Mouse (Mus musculus): ENCODE data around the gene Fam210b.

The Fam210b gene

DNA sequence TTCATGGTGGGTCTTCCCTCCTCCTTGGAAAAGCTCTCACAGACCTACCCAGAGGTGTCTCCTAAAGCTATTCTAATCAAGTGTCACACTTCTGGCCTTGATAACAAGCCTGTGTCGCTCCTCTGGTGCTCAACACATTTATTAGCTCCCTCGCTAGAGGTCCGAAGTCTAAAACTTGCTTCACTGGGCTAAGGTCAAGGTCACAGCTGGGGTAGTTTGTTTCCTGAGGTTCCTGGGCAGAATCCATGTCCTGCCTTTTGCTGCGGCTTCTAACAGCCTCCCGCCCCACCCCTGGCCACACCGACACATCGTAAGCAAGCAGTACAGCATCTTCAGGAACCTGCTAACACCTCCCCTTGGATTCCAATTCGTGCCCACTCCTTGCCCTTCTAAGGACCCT lies 5.4 kb downstream of the Fam210b start:
- DNase-seq: no peak

DNA sequence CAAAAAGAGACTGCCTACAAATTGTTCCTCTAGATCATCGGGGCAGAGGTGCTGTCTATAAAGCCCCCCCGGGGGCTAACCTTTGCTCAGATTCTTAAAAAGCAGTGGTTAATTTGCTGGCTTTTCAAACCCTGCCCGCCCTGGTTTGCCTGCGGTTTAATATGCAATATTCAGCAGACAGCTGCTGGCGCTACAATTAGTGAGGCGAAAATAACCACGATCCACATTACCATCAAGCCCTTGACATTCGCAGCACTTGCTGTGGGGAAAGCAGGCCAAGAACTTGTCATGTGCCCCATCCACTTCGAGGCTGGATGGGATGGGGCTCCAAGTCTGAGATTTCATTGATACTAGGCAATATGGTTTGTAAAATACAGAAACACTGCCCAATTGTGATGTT lies 7.9 kb downstream of the Fam210b start:
- DNase-seq: no peak

DNA sequence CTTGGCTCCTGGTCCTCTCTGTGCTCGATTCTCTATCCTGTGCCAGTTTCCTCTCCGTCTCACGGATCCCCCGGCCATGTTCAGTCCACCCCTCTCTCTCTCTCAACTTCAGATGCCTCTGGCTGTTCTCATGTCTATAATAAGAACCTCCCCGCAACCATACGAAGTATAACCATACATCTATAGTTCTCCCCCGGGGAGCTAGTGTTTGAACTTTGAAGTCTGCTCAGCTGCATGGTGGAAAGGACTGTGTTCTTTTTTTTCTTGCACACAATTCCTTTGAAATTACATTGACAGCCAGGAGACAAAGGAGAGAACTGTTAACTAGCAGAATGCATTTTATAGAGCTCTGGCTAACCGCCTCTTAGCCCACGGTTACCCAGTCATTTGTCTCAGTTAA lies 9.4 kb downstream of the Fam210b start:
- no peak for DNase-seq

DNA sequence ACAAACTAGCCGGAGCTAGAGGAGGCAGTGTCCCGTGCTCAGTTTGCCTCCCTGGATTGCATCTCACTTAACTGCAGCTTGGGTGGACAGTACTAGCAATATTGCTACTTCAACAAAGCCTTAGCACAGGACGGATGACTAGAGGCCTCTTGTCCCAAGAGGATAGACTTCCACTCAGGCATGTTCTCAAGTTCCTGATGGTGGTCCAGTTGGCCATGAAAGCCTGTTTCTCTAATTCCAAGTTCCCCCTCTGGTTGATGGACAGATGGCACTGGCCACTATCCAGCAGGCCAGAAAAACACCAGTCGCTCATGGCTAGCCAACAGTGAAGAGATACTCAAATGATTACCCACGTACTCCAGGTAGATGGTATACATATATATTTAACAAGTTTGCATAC lies 10.5 kb downstream of the Fam210b start:
- DNase-seq: no peak

DNA sequence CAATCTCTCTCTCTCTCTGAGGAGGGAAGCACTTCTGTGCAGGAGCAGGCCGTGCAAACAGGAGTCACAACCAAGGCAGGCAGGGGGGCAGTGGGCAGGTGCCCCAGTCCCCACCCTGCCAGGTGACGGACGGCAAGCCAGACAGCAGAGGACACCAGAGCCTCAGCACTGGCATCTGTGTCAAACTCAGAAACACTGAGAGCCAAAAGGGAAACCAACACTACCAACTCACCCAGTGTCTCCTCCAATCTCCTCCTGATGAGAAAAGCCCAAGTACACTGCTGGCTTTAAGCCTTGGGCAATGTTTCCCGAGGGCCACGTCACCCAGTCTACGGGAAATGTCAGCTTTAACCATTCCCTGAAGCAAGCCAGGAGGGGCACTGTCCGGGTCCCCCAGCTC lies 17.8 kb downstream of the Fam210b start:
- no peak for DNase-seq

DNA sequence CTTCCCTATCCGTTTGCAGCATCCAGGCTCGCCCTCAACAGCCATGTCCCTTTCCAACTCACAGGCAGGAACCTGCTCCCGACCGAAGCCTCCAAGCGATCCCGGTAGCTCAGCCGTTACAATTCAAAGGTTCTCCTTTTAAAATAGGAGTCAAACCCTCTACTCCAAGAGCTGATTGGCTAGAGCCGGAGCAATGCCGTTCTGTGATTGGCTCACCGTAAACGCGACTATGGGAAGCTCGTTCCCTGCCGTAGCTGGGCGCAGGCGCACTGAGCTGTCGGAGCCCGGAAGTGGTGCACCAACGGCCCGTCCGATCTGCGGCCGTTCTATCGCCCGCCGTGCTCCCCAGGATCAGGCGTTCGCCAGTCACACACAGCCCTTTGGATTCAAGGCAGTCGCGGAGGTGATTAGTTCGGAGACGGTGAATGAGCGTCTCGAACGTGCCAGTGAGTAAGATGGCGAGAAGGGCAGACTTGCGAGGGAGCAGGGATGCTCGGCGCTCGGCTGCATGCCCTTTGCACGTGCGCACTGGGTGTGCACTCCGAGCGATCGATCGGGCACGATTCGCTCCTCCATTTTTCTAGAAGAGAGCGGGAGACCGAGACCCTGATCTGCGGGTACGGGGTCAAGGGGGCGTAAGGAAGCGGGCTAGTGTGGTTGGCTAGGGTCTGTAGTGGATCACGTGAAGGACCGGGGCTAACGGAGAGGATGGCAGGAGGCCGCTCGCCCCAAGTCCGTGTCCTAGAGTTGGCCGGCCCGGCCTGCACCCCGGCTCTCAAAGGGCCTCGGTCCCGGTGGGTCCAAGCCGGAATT lies 25.3 kb downstream of the Fam210b start, which contains the start of the genes Aurka and Cstf1:
Gene Aurka (minus strand): TSS at position 125 of the 813 bp plus-strand sequence.
Gene Cstf1 (plus strand): TSS at position 271 of the 813 bp plus-strand sequence.
- DNase-seq: peak; percentile 94

DNA sequence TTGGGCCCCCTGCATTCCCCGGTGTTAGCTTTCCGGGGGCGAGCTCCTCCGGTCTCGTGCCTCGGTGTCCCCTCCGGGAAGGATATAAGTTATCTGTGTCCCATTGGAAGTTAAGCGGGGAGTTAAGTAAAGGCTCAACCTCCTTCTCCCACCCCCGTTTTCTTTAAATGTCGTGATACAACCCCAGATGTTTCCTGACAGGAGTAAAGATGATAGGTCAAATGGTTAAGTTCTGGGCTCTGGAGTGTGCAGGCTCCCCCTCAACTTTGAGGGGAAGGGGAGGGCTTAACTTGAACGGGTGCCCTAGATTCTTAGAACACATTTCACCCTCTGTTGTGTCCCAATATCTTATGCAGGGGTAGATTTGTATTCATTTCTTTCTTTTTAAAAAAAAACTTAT lies 25.9 kb downstream of the Fam210b start:
- no peak for DNase-seq

DNA sequence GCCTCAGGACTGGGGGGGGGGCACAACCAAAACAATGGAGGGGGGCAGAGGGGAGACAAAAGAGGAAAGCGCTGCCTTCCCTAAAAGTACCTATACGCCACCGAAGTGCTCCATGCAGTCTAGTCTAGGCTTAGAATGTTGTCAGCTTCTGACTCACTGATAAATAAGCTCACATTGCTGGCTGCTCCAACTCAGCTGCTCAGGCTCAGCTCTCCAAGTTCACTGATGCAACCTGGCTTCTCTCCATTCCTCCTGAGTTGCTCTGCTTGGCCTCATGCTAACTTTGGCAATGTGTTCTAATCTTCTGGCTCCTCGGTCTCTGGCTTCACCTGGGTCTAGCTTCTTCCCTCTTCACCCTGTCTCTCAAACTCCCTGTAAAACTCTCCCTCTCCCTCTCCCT lies 31.2 kb downstream of the Fam210b start:
- DNase-seq: no peak

DNA sequence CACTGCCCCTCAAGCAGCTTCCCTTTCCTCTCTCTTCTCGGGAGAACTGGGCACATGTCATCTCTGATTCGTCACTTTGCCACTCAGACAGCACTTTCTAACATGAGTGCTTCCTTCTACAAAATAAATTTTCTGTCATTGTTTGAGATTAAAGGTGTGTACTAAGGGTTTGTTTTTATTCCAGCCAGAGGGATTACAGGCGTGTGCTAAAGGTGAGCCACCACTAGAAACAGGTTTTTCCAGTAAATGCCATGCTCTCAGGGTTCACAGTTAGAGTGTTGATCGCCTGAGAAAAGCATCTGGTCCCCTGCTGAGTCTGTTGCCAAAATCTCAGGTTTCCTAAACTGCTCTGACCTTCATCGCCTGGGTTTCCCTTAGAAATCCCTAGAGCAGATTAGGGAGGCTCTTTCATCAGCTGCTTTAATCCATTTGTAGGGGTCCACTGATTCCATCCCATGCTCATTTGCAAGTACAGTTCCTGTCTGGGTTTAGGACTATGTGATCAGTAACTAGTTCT lies 31.7 kb downstream of the Fam210b start:
- DNase-seq: no peak

DNA sequence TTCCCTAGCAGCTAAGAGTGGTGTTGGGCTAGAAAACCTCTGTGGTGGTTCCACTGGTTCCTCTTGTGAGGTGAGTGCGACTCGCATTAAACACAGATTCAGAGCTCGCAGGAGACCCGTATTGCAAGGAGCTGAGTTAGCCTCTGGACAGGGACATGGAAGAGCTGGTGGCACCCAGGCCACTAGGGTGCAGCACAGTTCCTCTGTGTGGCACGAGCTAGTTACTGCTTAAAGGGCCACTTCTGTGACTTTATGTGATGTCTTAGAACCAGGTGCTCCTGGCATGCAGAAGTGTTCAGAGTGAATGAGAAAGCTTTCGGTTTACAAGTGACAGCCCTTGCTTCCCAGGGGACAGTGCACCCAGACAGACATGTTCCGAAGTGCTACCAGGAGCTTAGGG lies 33.0 kb downstream of the Fam210b start:
- peak; percentile 86 for DNase-seq

DNA sequence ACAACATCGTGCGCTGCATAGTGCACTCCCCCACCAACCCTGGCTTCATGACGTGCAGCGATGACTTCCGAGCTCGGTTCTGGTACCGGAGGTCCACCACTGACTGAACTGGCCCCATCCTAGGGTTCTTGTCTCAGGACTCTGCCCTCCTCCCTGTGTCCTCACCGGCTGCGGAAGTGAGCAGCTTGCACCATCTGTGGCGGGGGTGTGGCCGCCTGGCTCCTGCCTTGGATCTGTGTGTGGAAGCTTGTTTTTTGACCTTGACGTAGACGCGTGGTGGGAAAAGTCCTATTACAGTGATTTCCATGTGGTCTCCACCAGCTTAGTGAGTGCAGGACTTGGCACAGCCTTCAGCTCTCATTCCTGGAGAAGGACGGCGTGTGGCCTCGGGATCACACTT lies 35.1 kb downstream of the Fam210b start:
- DNase-seq: no peak

DNA sequence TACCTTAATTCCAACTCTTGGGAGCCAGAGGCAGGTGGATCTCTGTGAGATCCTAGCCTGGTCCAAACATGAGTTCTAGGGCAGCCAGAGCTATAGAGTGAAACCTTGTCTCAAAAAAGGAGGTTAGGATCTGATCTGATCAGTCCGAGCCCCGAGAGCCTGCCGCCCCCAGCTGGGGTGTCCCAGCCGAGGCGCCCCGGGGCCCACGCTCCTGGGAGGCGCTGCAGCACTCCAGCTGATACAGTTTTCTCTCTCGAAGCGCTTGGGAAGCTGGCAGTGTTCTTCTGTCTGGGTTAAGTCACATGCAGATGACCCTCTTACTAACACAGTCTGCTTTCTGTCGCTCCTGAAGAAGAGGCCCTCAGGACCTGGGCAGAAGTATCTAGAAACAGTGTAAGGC lies 36.0 kb downstream of the Fam210b start:
- peak; percentile 68 for DNase-seq

DNA sequence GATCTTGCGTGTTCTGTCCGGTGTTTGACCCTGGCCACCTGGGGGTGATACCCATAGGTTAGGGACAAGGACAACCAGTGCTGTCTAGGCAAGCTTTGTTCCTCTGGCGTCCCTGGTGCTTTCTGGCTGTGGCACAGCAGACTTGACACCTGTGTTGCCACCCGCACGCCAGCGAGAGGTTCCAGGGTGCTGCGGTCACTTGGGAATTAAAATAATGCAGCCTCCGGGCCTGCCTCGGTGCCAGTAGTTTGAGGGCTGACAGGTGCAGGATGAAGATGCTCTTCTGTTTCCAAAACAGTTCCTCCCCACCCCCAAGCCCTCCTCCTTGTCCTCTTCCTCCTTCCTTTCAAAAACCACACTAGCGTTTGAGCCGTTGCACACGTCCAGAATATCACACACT lies 36.5 kb downstream of the Fam210b start:
- peak; percentile 85 for DNase-seq

DNA sequence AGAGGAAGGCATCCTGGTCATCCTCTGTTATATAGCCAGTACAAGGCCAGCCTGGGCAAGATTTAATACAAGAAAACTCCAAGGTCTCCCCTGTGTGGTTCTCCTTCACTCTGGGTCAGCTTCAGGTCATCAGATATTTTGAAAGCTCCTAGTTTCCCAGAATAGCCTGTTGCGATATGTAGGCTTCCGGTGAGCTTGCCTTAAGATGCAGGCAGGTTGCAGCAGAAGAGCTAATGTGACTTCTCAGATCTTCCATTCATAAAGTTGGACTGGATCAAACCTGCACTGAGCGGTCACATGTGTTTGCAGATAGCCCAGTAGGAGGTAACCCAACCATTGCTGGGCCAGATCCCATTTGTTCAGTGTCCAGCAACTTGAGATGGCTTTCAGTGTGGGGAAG lies 39.4 kb downstream of the Fam210b start:
- no peak for DNase-seq

DNA sequence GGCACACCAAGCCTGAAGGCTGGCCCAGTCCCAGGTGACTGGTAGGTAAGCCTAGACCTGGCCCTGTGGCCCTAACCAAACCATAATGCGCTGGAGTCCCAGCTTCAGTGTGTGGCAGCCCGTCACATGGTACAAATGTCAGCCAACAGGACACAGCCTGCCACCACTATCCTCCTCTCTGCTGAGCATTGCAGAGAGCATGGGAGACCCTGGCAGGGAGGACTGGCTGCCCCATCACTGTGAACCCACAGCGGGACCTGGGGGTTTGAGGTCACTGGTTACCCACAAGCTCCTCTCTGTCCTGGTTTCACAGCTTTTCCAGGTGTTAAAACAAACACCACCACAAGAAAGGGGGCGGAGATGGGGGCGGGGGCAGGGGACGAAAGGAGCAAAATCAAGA lies 45.0 kb downstream of the Fam210b start:
- DNase-seq: peak; percentile 61

DNA sequence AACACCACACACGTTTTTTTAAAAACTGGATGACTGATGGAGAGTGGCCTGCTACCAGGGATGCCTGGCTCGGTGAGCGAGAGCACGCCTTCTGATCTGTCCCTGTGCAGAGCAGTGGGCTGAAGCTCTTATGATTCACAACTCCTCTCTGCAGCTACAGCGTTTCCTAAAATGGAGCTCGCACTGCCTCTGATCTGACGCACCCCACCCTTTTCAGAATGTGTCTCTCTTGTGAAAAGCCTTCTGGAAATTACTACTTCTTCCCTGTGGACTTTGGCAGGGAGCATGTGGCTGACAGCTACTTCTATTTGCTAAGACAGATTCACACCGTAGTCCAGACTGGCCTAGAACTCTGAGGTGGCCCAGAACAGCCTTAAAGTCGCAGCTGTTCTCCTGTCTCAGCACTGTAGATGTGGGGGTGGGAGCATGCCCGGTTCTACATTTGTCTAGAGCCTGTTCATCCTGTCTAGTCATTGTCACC lies 46.7 kb downstream of the Fam210b start:
- peak; percentile 65 for DNase-seq

DNA sequence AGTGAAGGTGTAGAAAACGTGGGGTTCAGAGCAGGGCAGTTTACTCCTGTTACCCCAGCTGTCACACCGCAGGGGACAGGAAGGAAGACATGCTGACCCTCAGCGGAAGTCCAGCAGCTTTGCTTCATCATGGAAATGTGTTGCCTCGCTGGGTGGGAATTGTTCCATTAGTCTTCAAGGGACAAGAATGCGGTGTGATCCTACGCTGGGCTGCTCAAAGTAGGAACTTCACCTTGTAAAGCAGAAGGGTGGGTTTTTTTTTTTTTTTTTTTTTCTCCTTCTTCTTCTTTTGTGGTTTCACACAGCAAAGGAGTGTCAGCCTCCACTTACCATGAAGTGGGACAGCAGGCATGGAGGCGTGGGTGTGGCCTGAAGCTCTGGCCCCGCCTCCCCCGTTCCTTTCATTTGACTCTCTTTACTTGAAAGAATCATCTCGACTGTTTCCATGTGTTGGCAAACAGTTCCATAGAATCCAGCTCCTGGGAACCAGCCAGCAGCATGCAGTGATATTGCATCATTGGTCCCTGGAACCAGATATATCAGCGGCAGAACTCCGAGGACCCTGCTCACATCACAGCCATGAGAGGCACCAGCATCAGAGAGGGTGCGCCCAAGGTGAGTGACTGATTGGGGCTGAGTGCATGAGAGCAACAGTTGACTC lies 48.2 kb downstream of the Fam210b start, which contains the start of gene Cass4:
Gene Cass4 (plus strand): TSS at position 404 of the 661 bp plus-strand sequence.
- DNase-seq: peak; percentile 81

DNA sequence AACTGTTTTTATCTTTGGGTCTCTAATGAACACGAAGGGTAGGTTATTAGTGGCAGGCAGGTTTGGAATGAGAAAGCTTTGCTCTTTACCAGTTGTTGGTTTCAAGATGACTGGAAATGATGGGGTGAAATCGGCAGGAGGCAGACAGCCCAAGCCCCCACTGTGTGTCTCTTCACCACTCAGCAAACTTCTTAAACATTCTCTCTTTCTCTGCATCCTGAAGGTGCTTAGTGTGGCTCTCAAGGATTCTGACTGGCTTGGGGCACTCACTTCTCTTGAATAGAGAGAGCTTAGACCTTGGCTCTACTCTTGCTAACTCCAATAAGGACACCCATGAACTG lies 48.7 kb downstream of the Fam210b start:
- DNase-seq: no peak

DNA sequence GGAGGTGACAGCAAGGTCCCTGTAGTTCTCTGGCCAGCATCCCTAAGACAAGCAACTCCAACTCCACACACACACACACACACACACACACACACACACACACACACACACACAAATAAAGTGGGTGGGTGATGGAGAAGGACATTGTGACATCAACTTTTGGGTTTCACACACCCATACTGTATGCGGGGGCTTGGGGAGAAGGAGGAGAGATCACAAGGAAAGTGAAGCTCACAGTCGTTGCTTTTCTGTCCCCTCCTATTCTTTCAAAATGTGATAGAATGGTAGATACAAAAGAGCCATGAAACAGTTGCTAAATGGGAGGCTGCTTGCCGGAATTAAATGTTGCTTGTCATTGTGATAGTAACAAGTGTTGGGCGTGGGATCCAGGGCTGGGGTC lies 49.3 kb downstream of the Fam210b start:
- no peak for DNase-seq

DNA sequence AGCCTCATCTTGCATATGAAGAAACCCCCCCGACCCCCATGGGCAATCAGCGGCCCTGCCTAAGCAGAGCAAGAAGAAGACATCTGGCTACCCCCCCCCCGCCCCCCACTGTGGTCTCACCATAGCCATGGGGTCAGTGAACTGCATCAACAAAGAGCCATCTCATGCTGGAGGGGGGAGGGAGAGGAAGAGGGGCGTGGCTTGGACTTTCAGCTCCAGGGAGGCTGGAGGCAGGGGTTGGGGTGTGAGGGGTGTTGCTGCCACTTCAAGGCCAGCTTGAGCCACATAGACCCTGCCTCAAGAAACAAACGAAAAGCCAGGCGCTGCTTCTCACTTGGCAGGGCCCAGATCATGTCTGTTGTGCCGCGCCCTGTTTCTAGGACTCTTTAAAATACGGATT lies 50.6 kb downstream of the Fam210b start:
- no peak for DNase-seq

DNA sequence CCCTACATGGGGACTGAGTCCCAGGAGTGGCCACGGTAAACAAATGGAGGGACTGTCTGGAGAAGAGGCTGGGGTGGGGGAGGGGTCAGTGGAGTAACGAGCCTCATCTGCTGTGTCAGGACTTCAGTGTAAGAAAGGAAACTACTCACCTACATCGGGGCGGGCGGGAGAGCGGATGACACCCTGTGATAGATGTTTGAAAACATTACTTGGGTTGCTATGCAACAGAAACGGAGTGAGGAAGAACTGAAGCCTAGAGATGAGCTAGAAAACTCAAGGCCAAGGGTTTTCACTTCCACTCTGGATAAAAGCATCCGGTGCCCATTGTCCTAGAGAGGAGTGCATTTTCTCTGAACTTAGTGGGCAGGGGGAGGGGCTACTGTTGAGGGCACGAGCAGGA lies 54.5 kb downstream of the Fam210b start:
- DNase-seq: peak; percentile 54

DNA sequence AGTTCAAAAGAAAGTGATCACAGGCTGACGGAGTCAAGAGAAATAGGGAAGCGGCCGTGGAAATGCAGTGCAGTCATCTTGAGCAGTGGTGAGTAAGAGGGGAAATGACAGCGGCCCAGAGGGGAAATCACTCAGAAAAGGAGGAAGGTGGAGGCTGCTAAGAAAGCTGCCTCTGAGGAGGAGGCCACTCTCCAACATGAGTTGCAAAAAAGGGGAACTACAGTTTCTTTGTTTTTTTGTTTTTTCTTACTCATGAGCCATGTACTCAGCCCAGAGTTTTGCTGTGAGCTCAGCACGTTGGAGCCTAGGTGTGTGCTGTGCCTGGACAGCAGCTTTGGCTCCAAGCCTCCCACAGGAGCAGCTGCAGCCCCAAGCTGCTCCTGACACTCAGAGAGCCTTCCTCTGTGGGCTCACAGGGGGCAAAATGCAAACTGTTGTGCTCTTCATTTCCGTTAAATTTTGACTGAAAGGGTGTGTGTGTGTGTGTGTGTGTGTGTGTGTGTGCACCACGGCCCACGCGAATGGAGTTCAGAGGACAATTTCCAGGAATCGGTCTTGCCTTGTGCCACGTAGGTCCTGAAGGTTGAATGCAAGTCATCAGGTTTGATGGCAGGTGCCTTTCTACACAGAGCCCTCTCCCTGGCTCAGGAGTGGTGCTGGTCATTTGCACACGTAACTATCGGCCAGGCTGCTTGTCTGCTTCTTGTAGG lies 55.9 kb downstream of the Fam210b start:
- DNase-seq: peak; percentile 57

DNA sequence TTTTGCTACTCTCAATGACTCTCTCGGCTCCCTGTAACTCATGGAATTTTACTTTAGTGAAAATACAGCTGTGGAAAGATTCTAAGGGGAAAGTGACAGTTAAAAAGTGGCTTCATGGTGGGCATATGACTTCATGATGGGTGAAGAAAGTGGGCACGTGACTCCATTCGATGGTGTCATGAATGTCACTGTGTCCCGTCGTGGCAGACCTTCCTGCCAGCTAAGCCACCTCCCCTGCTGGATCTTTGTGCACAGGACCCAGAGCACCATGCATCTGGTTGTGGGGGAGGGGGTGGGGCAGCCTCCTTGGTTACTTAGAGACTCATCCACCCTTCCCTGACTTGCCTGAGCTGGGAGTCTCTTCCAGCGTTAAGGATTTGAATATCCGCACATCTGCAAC lies 58.9 kb downstream of the Fam210b start:
- DNase-seq: no peak
